Mouse (Mus musculus) liver, adult 2 months (tissue): ENCODE data around the gene Tet3. TPM values are rescaled to one million over a fixed set of nuclear protein-coding genes. Genes with fewer than 3 reads are reported as not detected.

Experiments
- DNase-seq: peaks from one replicate; pipeline ENCODE4 v3.0.0-alpha.2; 2011; ENCODE audit warnings: low read depth, low spot score; ENCODE audit errors: extremely low read depth
- H3K27ac ChIP-seq: fragments of 200-500 bp; replicated peaks from 2 replicates; pipeline ENCODE4 v1.5.1; 2012; ENCODE audit warnings: low read depth, mild to moderate bottlenecking, control low read depth, inconsistent platforms, low read length; ENCODE audit not compliant: insufficient read depth
- H3K27me3 ChIP-seq: fragments of 200-500 bp; 2 replicates; pipeline ENCODE4 v1.6.1; 2012; ENCODE audit warnings: mild to moderate bottlenecking, moderate library complexity, low read length, inconsistent platforms; ENCODE audit not compliant: control insufficient read depth, insufficient read depth
- H3K36me3 ChIP-seq: fragments of 200-500 bp; 2 replicates; pipeline ENCODE4 v1.6.1; 2012; ENCODE audit warnings: low read length, inconsistent platforms; ENCODE audit not compliant: control insufficient read depth, insufficient read depth
- H3K4me1 ChIP-seq: fragments of 200-500 bp; 2 replicates; pipeline ENCODE4 v1.6.1; 2011; ENCODE audit warnings: low read length; ENCODE audit not compliant: control insufficient read depth, insufficient read depth
- H3K4me3 ChIP-seq: fragments of 200-500 bp; 2 replicates; pipeline ENCODE4 v1.5.1; 2011; ENCODE audit warnings: low read depth, mild to moderate bottlenecking, control low read depth, low read length, moderate library complexity; ENCODE audit not compliant: insufficient read depth
- H3K79me2 ChIP-seq: fragments of 200-500 bp; 2 replicates; pipeline ENCODE4 v1.6.1; 2012; ENCODE audit warnings: inconsistent platforms, mild to moderate bottlenecking, low read length, moderate library complexity; ENCODE audit not compliant: control insufficient read depth, insufficient read depth
- H3K9ac ChIP-seq: fragments of 200-500 bp; 2 replicates; pipeline ENCODE4 v1.6.1; 2012; ENCODE audit warnings: low read depth, mild to moderate bottlenecking, control low read depth, inconsistent platforms, low read length
- CTCF ChIP-seq: fragments of 200-500 bp; IDR thresholded peaks from 2 replicates; pipeline ENCODE4 v1.5.1; 2011; ENCODE audit warnings: low read depth, low read length, control low read depth
- POLR2A ChIP-seq: fragments of 200-500 bp; IDR thresholded peaks from 2 replicates; pipeline ENCODE4 v1.6.1; 2011; ENCODE audit warnings: low read length, control low read depth; ENCODE audit not compliant: insufficient read depth; ENCODE audit errors: extremely low read depth
- WGBS: fragments of 180-500 bp; shearing (Covaris S2); methylation state at CpG from one replicate; pipeline ENCODE4 v1.1.7; 2018; 5-methylcytosine and 5-hydroxymethylcytosine counted together
- polyA plus RNA-seq: library from polyadenylated mRNA; depleted of rRNA; stranded (reverse); fragments of >200 nt; gene quantifications from 2 replicates; pipeline ENCODE4 v1.2.3, GENCODE M21; 2012
- total RNA-seq: library from RNA; depleted of rRNA; stranded (reverse); fragments of >200 nt; gene quantifications from 2 replicates; pipeline ENCODE4 v1.2.3, GENCODE M21; 2014

The Tet3 gene
- total and polyA plus RNA-seq, 2 experiments = 4.5 to 4.6 TPM

DNA sequence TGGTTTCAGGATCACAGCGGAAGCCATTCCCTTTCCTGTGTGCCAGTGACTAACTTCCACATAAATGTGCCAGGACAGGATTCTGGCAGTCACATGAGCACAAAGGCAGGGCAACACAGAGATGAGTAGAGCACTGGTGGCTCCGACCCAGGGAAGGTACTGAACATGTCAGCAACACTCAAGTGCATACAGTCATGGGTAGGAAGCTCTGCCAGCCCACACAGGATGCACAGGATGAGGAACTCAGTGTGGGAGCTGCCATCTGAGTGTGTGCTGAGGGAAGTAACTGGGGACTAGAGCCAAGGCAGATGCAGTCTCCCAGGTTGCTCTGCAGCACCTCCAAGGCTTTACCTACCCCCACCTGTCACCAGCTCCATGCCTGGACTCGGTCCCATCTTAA, 43.8 kb upstream of the Tet3 start:
- peak; percentile 17 for DNase-seq
- 79% methylated on average over 3 of the region's 3 CpGs for WGBS
- Histone ChIP-seq H3K36me3 (no peaks in the 10 kb centered on the region), H3K27ac (no peak overlapping the region), H3K9ac (no peak overlapping the region), H3K27me3 (no peaks in the 10 kb centered on the region), H3K79me2 (peaks cover 9% of the 10 kb centered on the region; the same call in 1 of the 2 replicates), H3K4me3 (no peak overlapping the region), H3K4me1 (peaks cover 5% of the 10 kb centered on the region; the same call in 1 of the 2 replicates)
- TF ChIP-seq CTCF (no peak), POLR2A (no peak)

DNA sequence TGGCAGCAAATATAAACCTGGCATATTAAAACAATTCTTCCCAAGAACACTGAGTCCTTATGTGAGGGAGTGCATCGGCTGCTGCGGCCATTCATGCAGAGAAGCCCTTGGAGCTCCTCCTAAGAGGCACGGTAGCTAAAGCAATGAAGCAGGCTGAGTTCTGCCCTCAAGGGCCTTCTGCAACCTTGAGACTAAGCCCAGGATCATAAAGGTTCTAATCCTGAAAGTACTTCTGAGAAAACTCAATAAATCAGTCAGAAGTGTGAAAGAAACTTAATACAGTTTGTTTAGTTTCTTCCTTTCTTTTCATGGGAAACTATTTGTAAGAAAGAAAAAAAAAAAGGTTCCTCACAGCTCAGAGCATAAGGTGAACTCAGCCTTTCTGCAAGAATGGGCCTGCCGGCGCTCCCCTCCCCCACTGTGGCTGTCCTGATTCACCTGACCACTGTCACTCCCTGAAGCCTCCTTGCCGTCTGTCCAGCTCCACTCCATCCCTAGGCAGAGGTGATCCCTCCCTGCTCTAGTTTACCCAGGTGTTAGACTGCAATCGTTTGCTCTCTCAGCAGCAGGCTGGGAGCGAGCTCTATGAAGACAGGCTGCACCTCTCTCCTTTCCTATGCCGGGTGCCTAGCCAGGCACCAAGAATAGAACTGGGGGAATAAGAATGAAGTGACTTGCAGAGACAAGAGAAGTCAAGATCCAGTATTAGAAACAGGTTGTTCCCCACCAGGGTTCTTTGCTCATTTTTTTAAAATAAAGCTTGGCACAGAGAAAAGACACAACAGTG, 42.8 kb upstream of the Tet3 start:
- H3K9ac ChIP-seq = no peak overlapping the region
- no peaks in the 10 kb centered on the region for H3K36me3 ChIP-seq
- DNase-seq = no peak
- H3K4me1 ChIP-seq = peaks cover 9% of the 10 kb centered on the region
- TF ChIP-seq CTCF (no peak), POLR2A (no peak)
- WGBS = 73% methylated on average over 9 of the region's 9 CpGs
- peaks cover 9% of the 10 kb centered on the region; the same call in 1 of the 2 replicates for H3K79me2 ChIP-seq
- H3K4me3 ChIP-seq = no peak overlapping the region
- no peak overlapping the region for H3K27ac ChIP-seq
- no peaks in the 10 kb centered on the region for H3K27me3 ChIP-seq

DNA sequence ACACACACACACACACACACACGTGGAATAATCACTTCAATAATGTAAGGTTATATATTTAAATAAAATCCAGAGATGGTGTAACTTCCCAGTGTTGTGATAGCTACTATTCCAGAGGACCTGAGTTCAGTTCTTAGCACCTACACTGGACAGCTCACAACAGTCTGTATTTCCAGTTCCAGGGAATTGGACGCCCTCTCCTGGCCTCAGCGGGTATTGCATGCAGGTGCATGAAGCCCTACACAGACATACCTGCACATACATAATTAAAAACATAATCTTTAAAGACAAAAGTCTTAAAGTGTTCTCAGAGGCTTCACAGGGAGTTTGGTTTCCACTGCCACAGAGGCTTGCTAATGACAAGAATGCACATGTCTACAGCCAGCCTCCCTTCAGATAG, 41.6 kb upstream of the Tet3 start:
- WGBS = 60% methylated on average over 3 of the region's 3 CpGs

DNA sequence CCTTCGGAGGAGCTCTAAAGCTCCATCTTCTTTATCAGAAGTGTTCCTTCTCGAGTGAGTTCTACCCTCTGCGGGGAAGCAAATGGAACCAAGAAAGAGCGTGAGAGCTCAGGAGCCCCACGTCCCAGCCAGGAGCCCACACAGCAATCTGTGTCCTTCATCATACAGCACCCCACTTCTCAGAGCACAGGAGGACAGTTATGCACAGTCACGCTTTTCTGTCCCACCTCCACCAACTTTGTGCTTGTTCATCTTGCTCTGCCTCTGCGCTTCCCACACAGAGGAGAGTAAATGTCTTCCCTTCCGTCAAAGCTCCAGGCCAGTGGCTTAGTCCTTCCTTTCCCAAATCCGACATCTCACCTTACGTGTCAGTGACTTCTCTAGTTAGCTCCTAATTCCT, 40.2 kb upstream of the Tet3 start:
- H3K36me3 ChIP-seq = no peaks in the 10 kb centered on the region; the same call in 1 of the 2 replicates
- DNase-seq = no peak
- no peaks in the 10 kb centered on the region for H3K27me3 ChIP-seq
- H3K4me3 ChIP-seq = no peak overlapping the region
- H3K27ac ChIP-seq = no peak overlapping the region
- H3K4me1 ChIP-seq = peaks cover 7% of the 10 kb centered on the region; the same call in 1 of the 2 replicates
- peaks cover 9% of the 10 kb centered on the region; the same call in 1 of the 2 replicates for H3K79me2 ChIP-seq
- H3K9ac ChIP-seq = no peak overlapping the region
- TF ChIP-seq CTCF = no peak
- TF ChIP-seq POLR2A = no peak
- WGBS = 95% methylated on average over 10 of the region's 10 CpGs

More for the DNA sequence above, 41.6 kb upstream of the Tet3 start:
- H3K27ac ChIP-seq = no peak overlapping the region
- no peak for DNase-seq
- peaks cover 9% of the 10 kb centered on the region; the same call in 1 of the 2 replicates for H3K79me2 ChIP-seq
- no peak overlapping the region for H3K4me3 ChIP-seq
- H3K4me1 ChIP-seq = peaks cover 7% of the 10 kb centered on the region; the same call in 1 of the 2 replicates
- H3K36me3 ChIP-seq = no peaks in the 10 kb centered on the region; the same call in 1 of the 2 replicates
- H3K9ac ChIP-seq = no peak overlapping the region
- no peaks in the 10 kb centered on the region for H3K27me3 ChIP-seq
- TF ChIP-seq CTCF (peak; percentile 58), POLR2A (no peak)

DNA sequence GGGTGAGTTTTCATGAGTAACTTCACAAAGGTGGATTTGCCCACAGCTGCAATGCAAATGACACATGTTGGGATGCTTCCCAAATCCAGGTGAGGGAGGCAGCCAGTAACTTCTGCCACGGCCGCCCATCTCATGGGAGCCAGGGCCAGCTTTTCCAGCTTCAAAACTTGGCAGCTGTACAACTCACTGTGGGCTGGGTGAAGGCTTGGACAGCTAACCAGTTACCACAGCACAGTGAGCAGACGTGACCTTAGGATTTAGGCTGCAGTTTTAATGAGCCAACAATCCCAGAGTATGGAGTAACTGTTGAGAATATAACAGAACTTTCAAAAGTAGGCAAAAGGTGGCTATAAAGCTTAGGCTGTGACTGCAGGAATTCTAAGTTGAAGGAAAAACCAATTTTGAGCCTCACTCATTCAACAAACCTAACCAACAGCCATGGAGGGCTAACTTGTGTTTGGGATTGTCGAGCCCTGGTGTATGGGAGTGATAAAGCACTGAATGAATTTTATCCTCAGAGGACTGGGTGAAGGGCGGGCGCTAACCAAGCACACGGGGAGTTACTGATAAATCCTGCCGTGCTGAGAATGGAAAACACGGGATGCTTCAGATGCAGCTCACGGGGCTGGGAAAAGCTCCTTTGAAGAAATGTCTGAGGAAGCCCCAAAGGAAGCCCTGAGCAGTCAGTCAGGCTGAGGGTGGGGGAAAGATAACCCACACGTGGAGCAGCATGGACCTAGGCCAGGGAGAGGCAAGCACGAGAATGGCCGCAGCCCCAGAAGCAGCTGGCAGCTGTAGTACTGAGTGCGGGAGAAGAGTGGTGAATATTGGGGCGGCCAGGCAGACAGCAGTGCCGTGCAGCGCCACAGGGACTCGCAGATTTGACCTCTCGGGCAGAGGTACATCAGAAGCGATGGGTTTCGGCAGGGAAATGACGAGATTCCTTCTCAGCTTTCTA, 38.1 kb upstream of the Tet3 start:
- H3K27me3 ChIP-seq = no peaks in the 10 kb centered on the region
- no peak for TF ChIP-seq CTCF
- no peak for TF ChIP-seq POLR2A
- no peak overlapping the region for H3K4me3 ChIP-seq
- H3K79me2 ChIP-seq = peaks cover 6% of the 10 kb centered on the region; the same call in 1 of the 2 replicates
- WGBS = 52% methylated on average over 22 of the region's 22 CpGs
- DNase-seq = peak; percentile 83
- peak overlapping the region; percentile 5; the same call in 1 of the 2 replicates for H3K27ac ChIP-seq
- H3K9ac ChIP-seq = no peak overlapping the region
- H3K4me1 ChIP-seq = peaks cover 7% of the 10 kb centered on the region; the same call in 1 of the 2 replicates
- H3K36me3 ChIP-seq = peaks cover 3% of the 10 kb centered on the region; the same call in 1 of the 2 replicates
